Mouse (Mus musculus) cerebellum, adult 11-12 months (tissue): ENCODE data around the gene Espn.

Experiments
- DNase-seq: peaks from one replicate; pipeline ENCODE4 v3.0.0; 2022

Espn gene

GRCm38 (mm10) chr4:152094233-152094632, 57.9 kb downstream of the Espn start:
- no peak for DNase-seq

- DNase-seq = no peak
Measured at GRCm38 (mm10) chr4:152092751-152093293, 59.3 kb downstream of the Espn start.

GRCm38 (mm10) chr4:152090191-152090590, 62.0 kb downstream of the Espn start:
- DNase-seq = no peak

GRCm38 (mm10) chr4:152088556-152089120, 63.5 kb downstream of the Espn start:
- no peak for DNase-seq

- DNase-seq = no peak
Measured at GRCm38 (mm10) chr4:152088133-152088532, 64.0 kb downstream of the Espn start.

- DNase-seq = no peak
Measured at GRCm38 (mm10) chr4:152087211-152088081, 64.7 kb downstream of the Espn start.

- DNase-seq = no peak
Measured at GRCm38 (mm10) chr4:152086505-152087210, 65.5 kb downstream of the Espn start.

GRCm38 (mm10) chr4:152084616-152085015, 67.6 kb downstream of the Espn start:
- no peak for DNase-seq

- DNase-seq = no peak
Measured at GRCm38 (mm10) chr4:152083611-152084220, 68.5 kb downstream of the Espn start.

- no peak for DNase-seq
Measured at GRCm38 (mm10) chr4:152079931-152080330, 72.2 kb downstream of the Espn start.

- no peak for DNase-seq
Measured at GRCm38 (mm10) chr4:152079261-152079660, 72.9 kb downstream of the Espn start.

- no peak for DNase-seq
Measured at GRCm38 (mm10) chr4:152078105-152078530, 74.1 kb downstream of the Espn start.

- DNase-seq = no peak
Measured at GRCm38 (mm10) chr4:152077191-152077590, 75.0 kb downstream of the Espn start.

- DNase-seq = no peak
Measured at GRCm38 (mm10) chr4:152074548-152074947, 77.6 kb downstream of the Espn start.

- no peak for DNase-seq
Measured at GRCm38 (mm10) chr4:152073715-152074114, 78.5 kb downstream of the Espn start.

- no peak for DNase-seq
Measured at GRCm38 (mm10) chr4:152072655-152073054, 79.5 kb downstream of the Espn start.

- DNase-seq = no peak
Measured at GRCm38 (mm10) chr4:152072121-152072601, 80.0 kb downstream of the Espn start, which contains the start of gene Plekhg5. Plekhg5 (plus strand) TSS chr4:152072498.

GRCm38 (mm10) chr4:152070494-152071396, 81.4 kb downstream of the Espn start:
- no peak for DNase-seq
